Mouse (Mus musculus): ENCODE data around the gene Dync1i1. TPM values are rescaled to one million over a fixed set of nuclear protein-coding genes. Genes with fewer than 3 reads are reported as not detected.

Gene Dync1i1
- polyA plus RNA-seq, 1 experiment from 2014 or later = 32.2 TPM

- no peak overlapping the region for H3K9ac ChIP-seq (replicated peaks; ENCODE audit: low read depth, low read length)
- no peak overlapping the region for H3K27ac ChIP-seq (ENCODE audit: low read depth, low read length)
- WGBS = 55% methylated on average over 5 of the region's 5 CpGs
- ATAC-seq (ENCODE audit: low read depth) = no peak
- no peaks in the 10 kb centered on the region for H3K27me3 ChIP-seq (ENCODE audit: control insufficient read depth, insufficient read depth, low read length)
- no peaks in the 10 kb centered on the region for H3K4me1 ChIP-seq (ENCODE audit: control insufficient read depth, insufficient read depth, low read length)
- no peak overlapping the region for H3K4me3 ChIP-seq (ENCODE audit: low read depth, low read length)
- H3K36me3 ChIP-seq (ENCODE audit: control insufficient read depth, insufficient read depth, low read length) = no peaks in the 10 kb centered on the region
- no peak overlapping the region for H3K4me2 ChIP-seq (ENCODE audit: low read depth, low read length)
- no peaks in the 10 kb centered on the region for H3K9me3 ChIP-seq (ENCODE audit: control insufficient read depth, low read length)
Measured at GRCm38 (mm10) chr6:5794106-5794753, 68.8 kb downstream of the Dync1i1 start.

- Histone ChIP-seq H3K9me3 (ENCODE audit: control insufficient read depth, low read length) (no peaks in the 10 kb centered on the region), H3K27ac (ENCODE audit: low read depth, low read length) (no peak overlapping the region), H3K4me1 (ENCODE audit: control insufficient read depth, insufficient read depth, low read length) (no peaks in the 10 kb centered on the region), H3K4me3 (ENCODE audit: low read depth, low read length) (no peak overlapping the region), H3K27me3 (ENCODE audit: control insufficient read depth, insufficient read depth, low read length) (no peaks in the 10 kb centered on the region), H3K36me3 (ENCODE audit: control insufficient read depth, insufficient read depth, low read length) (no peaks in the 10 kb centered on the region), H3K4me2 (ENCODE audit: low read depth, low read length) (no peak overlapping the region), H3K9ac (replicated peaks; ENCODE audit: low read depth, low read length) (no peak overlapping the region)
- 88% methylated on average over 2 of the region's 2 CpGs for WGBS
- no peak for ATAC-seq (ENCODE audit: low read depth)
Measured at GRCm38 (mm10) chr6:5795314-5795713, 69.9 kb downstream of the Dync1i1 start.

DNA sequence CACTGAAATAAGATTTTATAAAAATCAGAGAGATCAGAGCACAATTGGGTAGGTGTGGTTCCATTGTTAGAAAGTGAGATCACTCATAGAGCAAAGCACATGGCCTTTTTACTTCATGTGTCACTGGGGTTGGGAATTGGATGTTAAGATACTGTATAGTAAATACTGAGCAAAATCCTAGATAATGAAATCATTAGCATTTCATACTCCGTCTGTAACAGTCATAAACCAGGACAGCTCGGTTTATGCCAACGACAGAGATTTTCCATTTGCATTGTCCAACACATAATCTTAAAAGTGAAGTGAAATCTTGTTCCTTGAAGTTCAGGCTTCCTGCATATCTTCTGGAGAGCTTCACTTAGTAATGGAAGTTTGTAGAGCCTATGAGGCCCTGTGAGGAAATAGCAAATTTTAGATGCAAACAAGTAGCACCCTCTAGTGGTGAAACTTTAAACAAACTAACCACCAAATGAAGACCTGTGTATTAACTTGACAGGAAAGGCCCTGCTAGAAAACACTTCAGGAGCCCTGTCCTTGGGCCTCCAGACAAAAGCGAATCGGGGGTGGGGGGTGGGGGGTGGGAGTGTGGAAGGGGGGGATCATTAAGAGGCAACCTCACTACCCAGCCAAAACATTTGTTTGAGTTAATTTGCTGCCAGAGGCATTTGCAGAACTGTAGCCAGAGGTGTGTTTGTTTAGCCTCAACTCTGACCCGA is 76.8 kb downstream of the Dync1i1 start:
- Histone ChIP-seq H3K27ac (ENCODE audit: low read depth, low read length) (no peak overlapping the region), H3K4me2 (ENCODE audit: low read depth, low read length) (no peak overlapping the region), H3K4me3 (ENCODE audit: low read depth, low read length) (no peak overlapping the region), H3K9ac (replicated peaks; ENCODE audit: low read depth, low read length) (no peak overlapping the region), H3K4me1 (ENCODE audit: control insufficient read depth, insufficient read depth, low read length) (no peaks in the 10 kb centered on the region), H3K9me3 (ENCODE audit: control insufficient read depth, low read length) (no peaks in the 10 kb centered on the region), H3K27me3 (ENCODE audit: control insufficient read depth, insufficient read depth, low read length) (no peaks in the 10 kb centered on the region), H3K36me3 (ENCODE audit: control insufficient read depth, insufficient read depth, low read length) (no peaks in the 10 kb centered on the region)
- 55% methylated on average over 6 of the region's 6 CpGs for WGBS
- peak; percentile 93 for ATAC-seq (ENCODE audit: low read depth)

GRCm38 (mm10) chr6:5802840-5803491 is 77.5 kb downstream of the Dync1i1 start:
- Histone ChIP-seq H3K4me3 (ENCODE audit: low read depth, low read length) (no peak overlapping the region), H3K9me3 (ENCODE audit: control insufficient read depth, low read length) (no peaks in the 10 kb centered on the region), H3K27ac (ENCODE audit: low read depth, low read length) (no peak overlapping the region), H3K4me2 (ENCODE audit: low read depth, low read length) (no peak overlapping the region), H3K4me1 (ENCODE audit: control insufficient read depth, insufficient read depth, low read length) (no peaks in the 10 kb centered on the region), H3K27me3 (ENCODE audit: control insufficient read depth, insufficient read depth, low read length) (no peaks in the 10 kb centered on the region), H3K36me3 (ENCODE audit: control insufficient read depth, insufficient read depth, low read length) (no peaks in the 10 kb centered on the region), H3K9ac (replicated peaks; ENCODE audit: low read depth, low read length) (no peak overlapping the region)
- 72% methylated on average over 11 of the region's 11 CpGs for WGBS
- ATAC-seq (ENCODE audit: low read depth) = 0 out of 2 replicates have a peak, but pooled peaks have one; percentile 7

GRCm38 (mm10) chr6:5808008-5808421 is 82.6 kb downstream of the Dync1i1 start:
- H3K4me1 ChIP-seq (ENCODE audit: control insufficient read depth, insufficient read depth, low read length) = no peaks in the 10 kb centered on the region
- no peak overlapping the region for H3K4me3 ChIP-seq (ENCODE audit: low read depth, low read length)
- no peak overlapping the region for H3K4me2 ChIP-seq (ENCODE audit: low read depth, low read length)
- no peaks in the 10 kb centered on the region for H3K36me3 ChIP-seq (ENCODE audit: control insufficient read depth, insufficient read depth, low read length)
- H3K27me3 ChIP-seq (ENCODE audit: control insufficient read depth, insufficient read depth, low read length) = no peaks in the 10 kb centered on the region
- H3K9me3 ChIP-seq (ENCODE audit: control insufficient read depth, low read length) = no peaks in the 10 kb centered on the region
- 65% methylated on average over 3 of the region's 3 CpGs for WGBS
- H3K27ac ChIP-seq (ENCODE audit: low read depth, low read length) = no peak overlapping the region
- no peak overlapping the region for H3K9ac ChIP-seq (replicated peaks; ENCODE audit: low read depth, low read length)
- no peak for ATAC-seq (ENCODE audit: low read depth)

DNA sequence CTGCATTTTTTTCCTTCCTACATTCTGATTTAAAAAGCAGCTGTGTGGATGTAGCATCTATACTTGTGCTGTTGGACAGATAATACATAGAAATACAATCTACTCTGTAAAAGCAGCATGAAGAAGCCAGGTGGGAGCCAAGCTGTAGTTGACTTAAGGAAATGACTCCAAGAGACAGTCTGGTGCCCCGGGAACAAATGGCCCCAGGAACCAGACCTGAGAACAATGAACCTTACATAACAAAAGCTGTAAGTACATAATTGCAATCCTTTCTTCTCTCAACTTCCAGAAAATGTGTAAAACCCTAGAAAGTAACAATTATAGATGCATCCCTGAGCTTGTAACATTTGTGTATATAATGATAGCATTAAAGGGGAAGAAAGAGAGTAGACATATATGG is 86.6 kb downstream of the Dync1i1 start:
- ATAC-seq (ENCODE audit: low read depth) = no peak
- Histone ChIP-seq H3K36me3 (ENCODE audit: control insufficient read depth, insufficient read depth, low read length) (no peaks in the 10 kb centered on the region), H3K4me2 (ENCODE audit: low read depth, low read length) (no peak overlapping the region), H3K27me3 (ENCODE audit: control insufficient read depth, insufficient read depth, low read length) (no peaks in the 10 kb centered on the region), H3K4me1 (ENCODE audit: control insufficient read depth, insufficient read depth, low read length) (no peaks in the 10 kb centered on the region), H3K9ac (replicated peaks; ENCODE audit: low read depth, low read length) (no peak overlapping the region), H3K4me3 (ENCODE audit: low read depth, low read length) (no peak overlapping the region), H3K9me3 (ENCODE audit: control insufficient read depth, low read length) (no peaks in the 10 kb centered on the region), H3K27ac (ENCODE audit: low read depth, low read length) (no peak overlapping the region)
- 58% methylated on average over 1 of the region's 1 CpGs for WGBS

- 89% methylated on average over 3 of the region's 3 CpGs for WGBS
- Histone ChIP-seq H3K4me3 (ENCODE audit: low read depth, low read length) (no peak overlapping the region), H3K4me2 (ENCODE audit: low read depth, low read length) (no peak overlapping the region), H3K9me3 (ENCODE audit: control insufficient read depth, low read length) (no peaks in the 10 kb centered on the region), H3K36me3 (ENCODE audit: control insufficient read depth, insufficient read depth, low read length) (no peaks in the 10 kb centered on the region), H3K9ac (replicated peaks; ENCODE audit: low read depth, low read length) (no peak overlapping the region), H3K27ac (ENCODE audit: low read depth, low read length) (no peak overlapping the region), H3K4me1 (ENCODE audit: control insufficient read depth, insufficient read depth, low read length) (no peaks in the 10 kb centered on the region), H3K27me3 (ENCODE audit: control insufficient read depth, insufficient read depth, low read length) (no peaks in the 10 kb centered on the region)
- no peak for ATAC-seq (ENCODE audit: low read depth)
Measured at GRCm38 (mm10) chr6:5819674-5820073, 94.2 kb downstream of the Dync1i1 start.

DNA sequence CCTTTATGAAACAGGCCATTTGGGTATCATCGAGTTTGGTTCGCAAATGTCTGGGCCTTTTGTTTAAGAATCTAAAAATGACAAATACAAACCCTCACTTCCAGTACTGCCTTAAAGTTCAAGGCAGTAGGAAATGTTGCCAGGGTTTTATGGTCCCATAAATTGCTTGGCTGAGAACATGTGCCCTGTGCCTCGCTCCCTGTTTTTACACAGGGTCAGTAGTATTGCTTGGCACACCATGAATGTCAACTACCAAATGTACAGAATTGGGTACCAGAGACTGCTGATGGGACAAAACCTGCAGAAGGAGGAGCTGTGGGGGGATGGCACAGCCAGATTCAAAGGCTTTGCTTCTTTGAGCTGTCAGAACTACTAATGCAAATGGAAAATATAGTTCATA is 100.0 kb downstream of the Dync1i1 start:
- H3K27me3 ChIP-seq (ENCODE audit: control insufficient read depth, insufficient read depth, low read length) = no peaks in the 10 kb centered on the region
- H3K27ac ChIP-seq (ENCODE audit: low read depth, low read length) = no peak overlapping the region
- no peaks in the 10 kb centered on the region for H3K9me3 ChIP-seq (ENCODE audit: control insufficient read depth, low read length)
- ATAC-seq (ENCODE audit: low read depth) = no peak
- no peak overlapping the region for H3K4me2 ChIP-seq (ENCODE audit: low read depth, low read length)
- H3K4me1 ChIP-seq (ENCODE audit: control insufficient read depth, insufficient read depth, low read length) = no peaks in the 10 kb centered on the region
- no peak overlapping the region for H3K9ac ChIP-seq (replicated peaks; ENCODE audit: low read depth, low read length)
- no peak overlapping the region for H3K4me3 ChIP-seq (ENCODE audit: low read depth, low read length)
- no peaks in the 10 kb centered on the region for H3K36me3 ChIP-seq (ENCODE audit: control insufficient read depth, insufficient read depth, low read length)
- 85% methylated on average over 3 of the region's 3 CpGs for WGBS

- H3K4me2 ChIP-seq (ENCODE audit: low read depth, low read length) = no peak overlapping the region
- WGBS = 63% methylated on average over 4 of the region's 4 CpGs
- no peaks in the 10 kb centered on the region for H3K4me1 ChIP-seq (ENCODE audit: control insufficient read depth, insufficient read depth, low read length)
- H3K27me3 ChIP-seq (ENCODE audit: control insufficient read depth, insufficient read depth, low read length) = no peaks in the 10 kb centered on the region
- H3K4me3 ChIP-seq (ENCODE audit: low read depth, low read length) = no peak overlapping the region
- no peaks in the 10 kb centered on the region for H3K36me3 ChIP-seq (ENCODE audit: control insufficient read depth, insufficient read depth, low read length)
- no peak overlapping the region for H3K9ac ChIP-seq (replicated peaks; ENCODE audit: low read depth, low read length)
- H3K9me3 ChIP-seq (ENCODE audit: control insufficient read depth, low read length) = no peaks in the 10 kb centered on the region
- no peak overlapping the region for H3K27ac ChIP-seq (ENCODE audit: low read depth, low read length)
- no peak for ATAC-seq (ENCODE audit: low read depth)
Measured at GRCm38 (mm10) chr6:5827064-5827463, 101.6 kb downstream of the Dync1i1 start.

Data from neural tube, embryonic 14.5 days (tissue).